Mouse (Mus musculus): Measurements from ENCODE around the gene Tex50.
"Not testable (repeated sequence)": the region's sequence is repeated elsewhere in the genome, so short reads cannot be mapped to it uniquely, and the experiment has no call there.

The Tex50 gene

GRCm38 (mm10) chr1:161159214-161159613 lies at the start of gene Tex50:
Tex50 (minus strand) TSS chr1:161159314.
- no peak for DNase-seq (ENCODE audit: inconsistent ontology term)

DNA sequence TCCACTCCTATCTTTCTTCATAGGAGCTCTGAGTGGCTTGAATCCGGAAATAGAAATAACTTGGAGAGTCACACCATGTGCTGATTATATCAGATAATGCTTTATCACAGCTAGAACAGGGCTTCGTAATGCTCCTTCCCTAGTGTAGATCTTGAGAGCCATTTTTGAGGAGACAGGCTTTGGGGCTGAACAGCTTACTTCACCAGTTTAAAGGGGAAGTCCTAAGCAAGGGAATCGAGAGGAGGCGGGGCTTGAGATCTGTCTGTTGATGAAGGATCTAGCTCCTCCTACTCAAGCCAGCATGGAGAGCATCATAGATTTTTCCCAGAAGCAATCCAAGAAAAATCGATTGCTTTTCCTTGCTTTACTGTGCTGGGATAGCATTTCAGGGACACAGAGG lies 40.7 kb upstream of the Tex50 start:
- no peak for DNase-seq (ENCODE audit: inconsistent ontology term)

DNA sequence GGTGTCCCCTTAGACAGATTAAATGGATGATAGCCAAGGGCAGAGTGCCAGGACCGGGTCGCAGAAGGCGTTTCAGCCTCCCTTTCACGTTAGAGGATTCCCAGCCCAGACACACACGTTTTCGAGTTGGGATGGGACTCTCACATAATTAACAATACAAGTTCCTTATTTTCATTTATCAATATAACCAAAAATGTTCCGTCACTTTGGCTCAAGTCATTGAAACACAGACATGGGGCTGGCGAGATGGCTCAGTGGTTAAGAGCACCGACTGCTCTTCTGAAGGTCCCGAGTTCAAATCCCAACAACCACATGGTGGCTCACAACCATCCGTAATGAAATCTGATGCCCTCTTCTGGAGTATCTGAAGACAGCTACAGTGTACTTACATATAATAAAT lies 37.2 kb upstream of the Tex50 start:
- DNase-seq (ENCODE audit: inconsistent ontology term), result not testable (repeated sequence)

- peak; percentile 96 for DNase-seq (ENCODE audit: inconsistent ontology term)
Measured at GRCm38 (mm10) chr1:161195541-161196351, 36.6 kb upstream of the Tex50 start.

DNA sequence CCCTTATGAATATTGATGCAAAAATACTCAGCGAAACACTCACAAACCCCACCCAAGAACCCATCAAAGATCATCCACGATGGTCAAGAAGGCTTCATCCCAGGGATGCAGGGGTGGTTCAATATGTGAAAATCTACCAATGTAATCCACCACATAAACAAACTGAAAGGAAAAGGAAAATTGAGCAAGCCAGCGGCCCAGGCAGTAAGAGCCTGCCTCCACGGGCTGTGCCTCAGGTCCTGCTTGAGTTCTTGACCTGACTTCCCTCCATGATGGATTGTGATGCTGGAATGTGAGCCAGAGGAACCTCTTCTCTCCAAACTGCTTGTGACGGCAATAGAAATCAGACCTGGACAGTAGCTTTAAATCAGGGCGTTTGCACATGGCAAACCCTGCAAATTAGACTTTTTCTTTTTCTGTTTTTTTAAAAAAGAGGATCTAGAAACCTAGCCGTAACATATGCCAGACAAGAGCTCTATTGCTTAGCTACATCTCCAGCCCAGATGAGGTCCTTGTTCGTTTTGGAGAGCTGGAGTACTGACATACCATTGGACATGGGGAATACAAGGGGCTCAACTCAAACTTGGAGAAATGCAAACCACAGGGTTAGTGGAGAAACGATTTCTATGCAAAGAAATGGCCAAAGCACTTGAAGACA lies 31.3 kb upstream of the Tex50 start:
- DNase-seq (ENCODE audit: inconsistent ontology term), result no peak

DNA sequence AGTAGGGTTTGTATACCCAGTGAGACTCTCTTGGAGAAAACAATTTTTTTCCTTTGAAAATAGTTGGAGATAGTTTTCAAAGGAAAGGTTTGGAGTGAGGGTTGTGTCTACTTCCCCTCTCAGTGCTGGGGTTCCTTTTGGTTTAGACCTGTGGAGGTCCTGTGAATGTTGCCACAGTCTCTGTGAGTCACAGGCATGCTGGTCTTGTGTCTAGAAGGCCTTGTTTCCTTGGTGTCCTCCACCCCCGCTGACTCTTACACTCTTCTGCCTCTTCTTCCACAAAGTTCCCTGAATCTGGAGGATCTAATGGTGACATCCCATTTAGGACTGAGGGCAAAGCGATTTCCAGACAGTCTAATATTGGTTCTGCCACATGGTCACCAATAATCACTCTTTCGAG lies 26.3 kb upstream of the Tex50 start:
- DNase-seq (ENCODE audit: inconsistent ontology term), result no peak

DNA sequence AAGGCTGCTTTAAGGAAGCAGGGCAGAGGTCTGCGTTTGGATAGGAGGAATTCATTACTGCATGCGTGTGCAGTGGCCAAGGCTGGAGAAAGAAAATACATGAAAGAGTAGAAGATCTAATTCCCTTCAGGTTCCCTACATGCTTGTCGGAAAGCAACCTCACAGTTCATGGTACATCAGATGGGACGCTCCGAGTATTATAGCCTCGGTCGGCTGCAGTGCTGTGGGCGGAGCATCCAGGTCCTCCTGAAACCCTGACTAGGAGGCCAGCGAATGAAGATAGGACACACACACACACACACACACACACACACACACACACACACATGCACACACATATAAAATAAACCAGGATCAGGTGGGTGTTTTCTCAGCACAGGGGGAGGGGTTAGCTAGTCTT lies 24.6 kb upstream of the Tex50 start:
- no peak for DNase-seq (ENCODE audit: inconsistent ontology term)

GRCm38 (mm10) chr1:161182386-161182785 lies 23.3 kb upstream of the Tex50 start:
- DNase-seq (ENCODE audit: inconsistent ontology term), result no peak

DNA sequence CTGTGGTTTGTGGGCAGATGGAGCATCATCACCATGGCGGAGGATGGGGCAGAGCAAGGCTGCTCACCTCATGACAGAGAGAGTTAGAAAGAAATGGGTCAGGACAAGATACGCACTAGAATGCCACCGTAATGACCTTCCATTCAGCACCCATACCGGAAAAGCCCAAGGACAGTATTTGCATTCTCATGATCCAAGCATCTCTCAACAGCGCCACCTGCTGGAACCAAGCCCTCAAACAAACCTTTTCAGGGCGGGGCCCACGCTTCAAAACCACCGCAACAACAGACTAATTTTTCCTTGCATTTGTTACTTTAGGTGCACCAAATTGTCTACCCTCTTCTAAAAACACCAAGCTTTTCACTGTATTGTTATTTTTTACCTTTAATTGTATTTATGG lies 21.6 kb upstream of the Tex50 start:
- no peak for DNase-seq (ENCODE audit: inconsistent ontology term)

DNA sequence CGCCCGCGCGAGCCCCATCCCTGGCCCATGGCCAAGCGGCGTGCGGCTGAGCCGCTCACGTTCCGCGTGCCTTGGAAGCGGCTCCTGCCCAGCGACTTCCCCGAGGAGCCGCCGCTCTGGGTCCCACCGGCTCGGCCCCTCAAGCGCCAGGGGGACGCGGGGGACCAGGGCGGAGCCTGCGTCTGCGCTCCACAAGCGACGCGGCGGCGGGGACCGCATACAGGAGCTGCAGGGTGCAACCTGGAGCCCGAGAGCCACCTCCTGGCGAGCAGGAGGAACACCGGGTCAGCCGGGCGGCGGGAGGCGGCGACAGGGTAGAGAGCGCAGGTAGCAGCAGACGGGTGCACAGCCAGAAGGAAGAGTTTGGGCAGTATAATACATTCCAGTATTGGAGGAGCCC lies 11.5 kb upstream of the Tex50 start:
- DNase-seq (ENCODE audit: inconsistent ontology term), result peak; percentile 70

DNA sequence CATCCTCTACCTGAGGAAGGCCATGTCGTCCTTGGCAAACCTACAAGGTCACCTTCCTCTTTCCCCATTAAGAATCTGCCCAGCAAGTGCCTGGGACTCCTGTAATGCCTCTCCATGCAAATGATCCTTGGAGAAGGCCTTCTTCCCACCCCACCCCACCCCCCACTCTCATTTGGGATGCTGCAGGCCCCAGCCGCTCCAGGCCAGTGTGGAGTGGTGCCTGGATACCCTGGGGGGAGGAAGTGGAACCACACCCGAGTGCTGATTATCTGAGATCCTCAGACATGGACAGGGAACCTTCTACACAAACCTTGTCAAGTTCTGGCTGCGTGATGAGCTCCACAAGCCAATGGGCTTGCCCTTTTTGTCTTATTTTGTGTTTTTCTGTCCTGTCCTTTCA lies 1.2 kb upstream of the Tex50 start:
- no peak for DNase-seq (ENCODE audit: inconsistent ontology term)

DNA sequence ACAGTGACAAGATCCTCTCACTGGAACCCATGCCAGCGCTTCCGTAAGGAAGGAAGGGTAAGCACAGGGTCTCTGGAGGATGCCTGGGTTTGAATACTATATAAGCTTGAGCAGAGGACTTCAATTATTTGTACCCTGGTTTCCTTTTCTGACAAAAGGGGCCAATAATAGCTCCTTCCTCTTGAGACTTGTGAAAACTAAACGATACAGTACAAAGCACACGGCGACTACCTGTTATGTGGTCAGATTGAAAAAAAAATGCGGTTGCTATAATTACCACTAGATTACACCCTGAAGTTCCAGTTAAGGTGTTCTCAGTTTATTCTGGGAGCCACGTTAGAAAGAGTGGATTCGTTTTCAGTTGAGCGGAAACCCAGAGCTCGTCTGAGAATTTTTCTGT lies 2.6 kb downstream of the Tex50 start:
- DNase-seq (ENCODE audit: inconsistent ontology term), result no peak

GRCm38 (mm10) chr1:161151098-161151497 lies 8.0 kb downstream of the Tex50 start:
- DNase-seq (ENCODE audit: inconsistent ontology term), result no peak

- DNase-seq (ENCODE audit: inconsistent ontology term), result no peak
Measured at GRCm38 (mm10) chr1:161147888-161148287, 11.2 kb downstream of the Tex50 start.

DNA sequence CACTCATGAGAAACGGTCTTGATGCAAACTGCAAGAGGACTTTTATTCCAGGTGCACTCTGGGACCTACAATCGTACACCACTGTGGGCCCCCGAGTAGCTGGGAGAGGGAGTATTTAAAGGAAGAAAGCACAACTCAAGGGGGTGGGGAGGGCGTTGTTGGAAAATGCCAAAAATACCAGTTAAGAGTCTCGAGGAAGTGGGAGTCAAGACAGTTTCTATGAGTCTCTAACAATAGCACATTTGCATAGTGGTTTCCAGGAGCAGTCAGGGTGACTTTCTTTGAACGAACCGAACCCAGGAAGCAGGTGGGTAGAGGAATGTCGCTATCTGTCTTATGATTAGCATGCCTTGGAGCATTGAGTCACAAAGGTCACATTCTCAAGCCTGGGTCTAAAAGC lies 13.5 kb downstream of the Tex50 start:
- not testable (repeated sequence) for DNase-seq (ENCODE audit: inconsistent ontology term)

- no peak for DNase-seq (ENCODE audit: inconsistent ontology term)
Measured at GRCm38 (mm10) chr1:161143216-161143615, 15.9 kb downstream of the Tex50 start.

GRCm38 (mm10) chr1:161142531-161143159 lies 16.5 kb downstream of the Tex50 start, which contains the start of gene Ankrd45:
Ankrd45 (plus strand) TSS chr1:161142691.
- DNase-seq (ENCODE audit: inconsistent ontology term), result peak; percentile 61

GRCm38 (mm10) chr1:161140026-161140762 lies 18.9 kb downstream of the Tex50 start:
- DNase-seq (ENCODE audit: inconsistent ontology term), result no peak

DNA sequence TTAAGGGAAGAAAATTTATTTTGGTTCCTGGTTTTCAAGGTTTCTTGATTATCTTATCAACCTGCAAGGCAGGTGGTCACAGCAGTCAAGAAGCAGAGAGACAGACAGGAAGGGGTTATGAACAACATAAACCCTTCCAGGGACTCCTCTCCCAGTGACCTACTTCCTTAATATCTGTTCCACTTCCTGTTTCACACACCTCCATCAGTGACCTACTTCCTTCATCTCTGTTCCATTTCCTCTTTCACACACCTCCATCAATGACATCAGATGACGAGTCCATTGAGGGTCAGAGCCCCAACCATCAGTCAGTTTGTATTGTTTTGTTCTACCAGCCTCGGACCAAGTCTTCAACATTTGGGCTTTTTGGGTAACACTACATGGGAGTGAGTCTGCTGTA lies 19.6 kb downstream of the Tex50 start:
- DNase-seq (ENCODE audit: inconsistent ontology term), result no peak

- peak; percentile 89 for DNase-seq (ENCODE audit: inconsistent ontology term)
Measured at GRCm38 (mm10) chr1:161130726-161131664, 28.1 kb downstream of the Tex50 start, which contains the start of gene Klhl20. Klhl20 (minus strand) TSS chr1:161131511.

DNA sequence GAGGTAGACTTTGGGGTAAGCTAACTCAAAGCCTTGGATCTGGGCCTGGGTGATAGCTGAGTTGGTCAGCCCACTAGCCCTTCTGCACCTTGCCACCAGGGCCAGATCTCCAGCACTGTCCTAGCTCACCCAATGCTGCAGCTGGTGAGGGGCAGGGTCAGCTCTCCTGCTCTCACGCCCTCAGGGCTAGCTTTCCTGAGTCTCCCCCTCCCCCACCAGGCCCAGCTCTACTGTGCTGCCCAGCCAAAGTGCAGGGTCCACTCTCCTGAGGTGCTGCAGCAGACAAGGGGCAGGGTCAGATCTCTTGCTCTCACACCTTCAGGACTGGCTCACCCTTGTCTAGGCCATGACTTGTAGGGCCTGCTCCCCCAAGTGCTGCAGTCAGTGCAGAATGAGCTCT lies 32.7 kb downstream of the Tex50 start:
- no peak for DNase-seq (ENCODE audit: inconsistent ontology term)
